Mouse (Mus musculus): ENCODE measurements around the gene Tspan31. TPM values are rescaled to one million over a fixed set of nuclear protein-coding genes. Genes with fewer than 3 reads are reported as not detected.

Gene Tspan31
- polyA plus RNA-seq, 1 experiment from 2014 or later, result 77.4 TPM

- peaks cover 99% of the 10 kb centered on the region for H3K27me3 ChIP-seq
- no peaks in the 10 kb centered on the region for H3K36me3 ChIP-seq (replicated peaks)
- H3K4me2 ChIP-seq, result no peak overlapping the region
- no peak overlapping the region for H3K27ac ChIP-seq (replicated peaks)
- H3K4me1 ChIP-seq (replicated peaks), result peaks cover 19% of the 10 kb centered on the region
- H3K9me3 ChIP-seq (replicated peaks), result no peaks in the 10 kb centered on the region
- no peak overlapping the region for H3K4me3 ChIP-seq (replicated peaks)
- no peak overlapping the region for H3K9ac ChIP-seq
- WGBS (ENCODE audit: insufficient replicate concordance), result 37% methylated on average over 8 of the region's 8 CpGs
- ATAC-seq (ENCODE audit: insufficient read depth), result no peak
Observed at GRCm38 (mm10) chr10:127055406-127055805, 14.7 kb downstream of the Tspan31 start.

GRCm38 (mm10) chr10:127054646-127055045, 15.4 kb downstream of the Tspan31 start:
- ATAC-seq (ENCODE audit: insufficient read depth), result no peak
- Histone ChIP-seq H3K4me2 (no peak overlapping the region), H3K4me3 (replicated peaks) (no peak overlapping the region), H3K36me3 (replicated peaks) (no peaks in the 10 kb centered on the region), H3K27me3 (peaks cover 99% of the 10 kb centered on the region), H3K9me3 (replicated peaks) (no peaks in the 10 kb centered on the region), H3K9ac (no peak overlapping the region), H3K4me1 (replicated peaks) (peaks cover 15% of the 10 kb centered on the region), H3K27ac (replicated peaks) (no peak overlapping the region)
- WGBS (ENCODE audit: insufficient replicate concordance), result 49% methylated on average over 4 of the region's 4 CpGs

GRCm38 (mm10) chr10:127050119-127050474, 20.0 kb downstream of the Tspan31 start:
- H3K36me3 ChIP-seq (replicated peaks), result no peaks in the 10 kb centered on the region
- 11% methylated on average over 10 of the region's 10 CpGs for WGBS (ENCODE audit: insufficient replicate concordance)
- ATAC-seq (ENCODE audit: insufficient read depth), result no peak; the same call in 1 of the 2 replicates
- H3K9ac ChIP-seq, result no peak overlapping the region
- no peak overlapping the region for H3K27ac ChIP-seq (replicated peaks)
- peaks cover 8% of the 10 kb centered on the region; the same call in 1 of the 2 replicates for H3K4me1 ChIP-seq (replicated peaks)
- H3K27me3 ChIP-seq, result peaks cover 83% of the 10 kb centered on the region
- no peak overlapping the region for H3K4me2 ChIP-seq
- H3K4me3 ChIP-seq (replicated peaks), result no peak overlapping the region
- H3K9me3 ChIP-seq (replicated peaks), result no peaks in the 10 kb centered on the region

- H3K27me3 ChIP-seq, result peaks cover 77% of the 10 kb centered on the region
- H3K4me1 ChIP-seq (replicated peaks), result peaks cover 8% of the 10 kb centered on the region; the same call in 1 of the 2 replicates
- H3K4me3 ChIP-seq (replicated peaks), result no peak overlapping the region
- no peaks in the 10 kb centered on the region for H3K36me3 ChIP-seq (replicated peaks)
- H3K9me3 ChIP-seq (replicated peaks), result no peaks in the 10 kb centered on the region
- no peak for ATAC-seq (ENCODE audit: insufficient read depth)
- H3K9ac ChIP-seq, result no peak overlapping the region
- H3K4me2 ChIP-seq, result peak overlapping the region; percentile 27; the same call in 1 of the 2 replicates
- 3% methylated on average over 29 of the region's 29 CpGs for whole genome bisulfite sequencing (ENCODE audit: insufficient replicate concordance)
- no peak overlapping the region for H3K27ac ChIP-seq (replicated peaks)
Observed at GRCm38 (mm10) chr10:127049395-127050118, 20.5 kb downstream of the Tspan31 start.

- Histone ChIP-seq H3K27ac (replicated peaks) (no peak overlapping the region), H3K9ac (no peak overlapping the region), H3K9me3 (replicated peaks) (no peaks in the 10 kb centered on the region), H3K4me3 (replicated peaks) (no peak overlapping the region), H3K4me1 (replicated peaks) (peaks cover 8% of the 10 kb centered on the region; the same call in 1 of the 2 replicates), H3K27me3 (peaks cover 70% of the 10 kb centered on the region), H3K36me3 (replicated peaks) (no peaks in the 10 kb centered on the region), H3K4me2 (peak overlapping the region; percentile 10; the same call in 1 of the 2 replicates)
- no peak for ATAC-seq (ENCODE audit: insufficient read depth)
- WGBS (ENCODE audit: insufficient replicate concordance), result 4% methylated on average over 35 of the region's 35 CpGs
Observed at GRCm38 (mm10) chr10:127048608-127049394, 21.3 kb downstream of the Tspan31 start.

- WGBS (ENCODE audit: insufficient replicate concordance), result 24% methylated on average over 5 of the region's 5 CpGs
- ATAC-seq (ENCODE audit: insufficient read depth), result no peak
- peaks cover 11% of the 10 kb centered on the region for H3K4me1 ChIP-seq (replicated peaks)
- H3K9ac ChIP-seq, result no peak within 1 kb of the TSS
- H3K36me3 ChIP-seq (replicated peaks), result 0 out of 2 replicates have a peak, but pooled peaks cover 4% of the 10 kb centered on the region
- H3K4me2 ChIP-seq, result peak within 1 kb of the TSS; percentile 10; the same call in 1 of the 2 replicates
- H3K9me3 ChIP-seq (replicated peaks), result no peaks in the 10 kb centered on the region
- no peak within 1 kb of the TSS for H3K4me3 ChIP-seq (replicated peaks)
- no peak within 1 kb of the TSS for H3K27ac ChIP-seq (replicated peaks)
- H3K27me3 ChIP-seq, result peaks cover 61% of the 10 kb centered on the region
Observed at GRCm38 (mm10) chr10:127047954-127048353, 22.1 kb downstream of the Tspan31 start, which contains the start of gene Cyp27b1. Gene Cyp27b1, plus strand, starts transcription at chr10:127048250.

- Histone ChIP-seq H3K27ac (replicated peaks) (no peak overlapping the region), H3K27me3 (peaks cover 51% of the 10 kb centered on the region), H3K4me2 (peak overlapping the region; percentile 93), H3K36me3 (replicated peaks) (0 out of 2 replicates have a peak, but pooled peaks cover 4% of the 10 kb centered on the region), H3K4me1 (replicated peaks) (peaks cover 24% of the 10 kb centered on the region), H3K4me3 (replicated peaks) (no peak overlapping the region), H3K9ac (no peak overlapping the region), H3K9me3 (replicated peaks) (no peaks in the 10 kb centered on the region)
- 72% methylated on average over 6 of the region's 6 CpGs for WGBS (ENCODE audit: insufficient replicate concordance)
- ATAC-seq (ENCODE audit: insufficient read depth), result no peak
Observed at GRCm38 (mm10) chr10:127043187-127043586, 26.9 kb downstream of the Tspan31 start.

GRCm38 (mm10) chr10:127042468-127043115, 27.5 kb downstream of the Tspan31 start:
- H3K36me3 ChIP-seq (replicated peaks), result 0 out of 2 replicates have a peak, but pooled peaks cover 4% of the 10 kb centered on the region
- peaks cover 24% of the 10 kb centered on the region for H3K4me1 ChIP-seq (replicated peaks)
- peak overlapping the region; percentile 54; the same call in 1 of the 2 replicates for H3K9ac ChIP-seq
- peak overlapping the region; percentile 75 for H3K4me3 ChIP-seq (replicated peaks)
- peaks cover 51% of the 10 kb centered on the region for H3K27me3 ChIP-seq
- no peaks in the 10 kb centered on the region for H3K9me3 ChIP-seq (replicated peaks)
- WGBS (ENCODE audit: insufficient replicate concordance), result 11% methylated on average over 5 of the region's 5 CpGs
- no peak for ATAC-seq (ENCODE audit: insufficient read depth)
- no peak overlapping the region for H3K27ac ChIP-seq (replicated peaks)
- H3K4me2 ChIP-seq, result peak overlapping the region; percentile 93

GRCm38 (mm10) chr10:127041774-127042338, 28.2 kb downstream of the Tspan31 start:
- H3K4me3 ChIP-seq (replicated peaks), result peak overlapping the region; percentile 75
- under 1% methylated on average over 44 of the region's 44 CpGs for whole genome bisulfite sequencing (ENCODE audit: insufficient replicate concordance)
- ATAC-seq (ENCODE audit: insufficient read depth), result peak; percentile 72
- H3K36me3 ChIP-seq (replicated peaks), result 0 out of 2 replicates have a peak, but pooled peaks cover 4% of the 10 kb centered on the region
- H3K9ac ChIP-seq, result peak overlapping the region; percentile 54
- H3K4me1 ChIP-seq (replicated peaks), result peaks cover 24% of the 10 kb centered on the region
- peaks cover 53% of the 10 kb centered on the region for H3K27me3 ChIP-seq
- H3K27ac ChIP-seq (replicated peaks), result no peak overlapping the region; the same call in 1 of the 2 replicates
- H3K4me2 ChIP-seq, result peak overlapping the region; percentile 93
- H3K9me3 ChIP-seq (replicated peaks), result no peaks in the 10 kb centered on the region

- Histone ChIP-seq H3K27me3 (peaks cover 54% of the 10 kb centered on the region), H3K27ac (replicated peaks) (no peak within 1 kb of the TSS; the same call in 1 of the 2 replicates), H3K4me1 (replicated peaks) (peaks cover 24% of the 10 kb centered on the region), H3K9me3 (replicated peaks) (no peaks in the 10 kb centered on the region), H3K9ac (peak within 1 kb of the TSS; percentile 54), H3K4me2 (peak within 1 kb of the TSS; percentile 93), H3K4me3 (replicated peaks) (peak within 1 kb of the TSS; percentile 75), H3K36me3 (replicated peaks) (0 out of 2 replicates have a peak, but pooled peaks cover 4% of the 10 kb centered on the region)
- under 1% methylated on average over 28 of the region's 28 CpGs for WGBS (ENCODE audit: insufficient replicate concordance)
- ATAC-seq (ENCODE audit: insufficient read depth), result peak; percentile 40
Observed at GRCm38 (mm10) chr10:127041274-127041766, 28.7 kb downstream of the Tspan31 start, which contains the start of the genes Mettl1 and Eef1akmt3. Gene Mettl1, plus strand, starts transcription at chr10:127041414. Gene Eef1akmt3, minus strand, starts transcription at chr10:127041513.
